10 mouse cellular contexts compared by ENCODE assay signal in the genomic region with DNA sequence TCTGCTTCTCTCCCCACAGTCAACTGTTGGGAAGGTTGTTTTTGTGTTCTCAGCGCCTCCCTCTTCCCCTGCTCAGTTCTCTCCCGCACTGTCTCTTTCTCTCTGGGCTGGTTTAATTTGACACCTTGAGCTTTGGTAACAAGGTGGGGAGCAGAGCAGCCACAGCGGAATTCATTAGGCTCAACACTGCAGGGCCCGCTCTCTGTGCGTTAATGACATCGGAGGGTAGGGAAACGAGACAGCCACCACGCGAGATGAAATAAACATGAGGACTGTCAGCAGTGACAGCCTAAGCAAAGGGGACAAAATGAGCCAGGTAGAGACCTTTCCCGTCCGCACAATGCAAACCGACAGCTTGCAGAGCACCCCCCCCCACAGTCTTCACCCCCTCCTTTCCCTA.
DNase-seq lines count a peak whose midpoint lies in the region; ATAC-seq lines count a peak whose summit lies in the region.
"Had no signal": no experiment of that assay in that cellular context is flagged by ENCODE, and none has a peak within 500 bp of the region (broad histone marks: within the 10 kb centered on the region; RNA-seq: fewer than 3 reads in every experiment).

No protein-coding gene starts in this region.

- intact Hi-C loops in left cerebral cortex, postnatal 25 days (cut with DNase I), result loop anchor here (2.0 kb wide), 1 partner anchor 13 kb away; no protein-coding TSS in a partner anchor

- ATAC-seq in frontal cortex, adult (ENCODE audit: low TSS enrichment), result peak; percentile 40
- peak; percentile 85 for ATAC-seq in forebrain, embryonic 12.5 days (ENCODE audit: low FRiP score)
- no peak for ATAC-seq in limb, embryonic 12.5 days (ENCODE audit: insufficient number of reproducible peaks, insufficient read depth, low FRiP score, low TSS enrichment, low read depth)

- H3K9me3 ChIP-seq in forebrain, embryonic 12.5 days, result no peaks in the 10 kb centered on the region
- H3K9me3 ChIP-seq in limb, embryonic 12.5 days, result no peaks in the 10 kb centered on the region
- H3K9me3 ChIP-seq: lung, embryonic 15.5 days had no signal

- H3K9ac ChIP-seq in forebrain, embryonic 12.5 days, result no peak overlapping the region
- H3K9ac ChIP-seq in limb, embryonic 12.5 days (replicated peaks), result no peak overlapping the region
- H3K9ac ChIP-seq: lung, embryonic 15.5 days had no signal

- H3K4me2 ChIP-seq in forebrain, embryonic 12.5 days, result peak overlapping the region; percentile 38
- peak overlapping the region; percentile 40 for H3K4me2 ChIP-seq in limb, embryonic 12.5 days
- H3K4me2 ChIP-seq: lung, embryonic 15.5 days had no signal

- H3K4me1 ChIP-seq in forebrain, embryonic 12.5 days, result peaks cover 52% of the 10 kb centered on the region
- peaks cover 51% of the 10 kb centered on the region for H3K4me1 ChIP-seq in limb, embryonic 12.5 days (replicated peaks)

- H3K27ac ChIP-seq in forebrain, embryonic 12.5 days, result peak overlapping the region; percentile 91
- 0 out of 2 replicates have a peak overlapping the region, but pooled peaks have one; percentile 37 for H3K27ac ChIP-seq in limb, embryonic 12.5 days
- H3K27ac ChIP-seq: lung, embryonic 15.5 days had no signal

- no peak overlapping the region for H3K4me3 ChIP-seq in forebrain, embryonic 12.5 days (replicated peaks)
- H3K4me3 ChIP-seq in limb, embryonic 12.5 days (replicated peaks), result no peak overlapping the region
- H3K4me3 ChIP-seq: lung, embryonic 15.5 days had no signal

- no peaks in the 10 kb centered on the region for H3K27me3 ChIP-seq in forebrain, embryonic 12.5 days
- H3K27me3 ChIP-seq in limb, embryonic 12.5 days, result no peaks in the 10 kb centered on the region
- H3K27me3 ChIP-seq: lung, embryonic 15.5 days had no signal

- DNase-seq in frontal cortex, postnatal 36 days (ENCODE audit: low spot score in 2 of 2), result no peak
- peak; percentile 27 for DNase-seq in retina, embryonic 14.5 days (ENCODE audit: low spot score)
- DNase-seq in spleen, postnatal 4 days (ENCODE audit: low spot score in 2 of 2), result no peak
- DNase-seq in left cerebral cortex, postnatal 25 days (ENCODE audit: low spot score in 2 of 2), result no peak
- no peak for DNase-seq in ovary, postnatal 14 days (ENCODE audit: low spot score)
- DNase-seq: heart, adult 18-20 months had no signal

- WGBS in forebrain, embryonic 12.5 days, result 10% methylated on average over 12 of the region's 12 CpGs
- WGBS in limb, embryonic 12.5 days, result 19% methylated on average over 12 of the region's 12 CpGs

- H3K36me3 ChIP-seq in forebrain, embryonic 12.5 days (replicated peaks), result no peaks in the 10 kb centered on the region
- no peaks in the 10 kb centered on the region for H3K36me3 ChIP-seq in limb, embryonic 12.5 days
- H3K36me3 ChIP-seq: lung, embryonic 15.5 days had no signal
